Mouse (Mus musculus) intestine, embryonic 14.5 days (tissue): ENCODE measurements around the gene Isca1. TPM values are rescaled to one million over a fixed set of nuclear protein-coding genes. Genes with fewer than 3 reads are reported as not detected.
"Not testable (repeated sequence)": the region's sequence is repeated elsewhere in the genome, so short reads cannot be mapped to it uniquely, and the experiment has no call there.

Experiments
- ATAC-seq: fragments of 200-750 bp; cut with Nextera tagmentation; replicated peaks from 2 replicates; pipeline ENCODE4 v1.8.0; 2017; ENCODE audit warnings: low read depth, moderate number of reproducible peaks, moderate TSS enrichment, moderate library complexity; ENCODE audit not compliant: low FRiP score, low TSS enrichment
- DNase-seq: peaks from one replicate; pipeline ENCODE4 v3.0.0-alpha.2; 2018; ENCODE audit warnings: low spot score
- H3K27ac ChIP-seq: fragments of 300-500 bp; sonication (generic); 2 replicates; pipeline ENCODE4 v1.5.1; 2014; ENCODE audit warnings: low read depth, mild to moderate bottlenecking, control low read depth
- H3K27me3 ChIP-seq: fragments of 300-500 bp; sonication (generic); replicated peaks from 2 replicates; pipeline ENCODE4 v1.6.1; 2014; ENCODE audit warnings: low read length, control low read depth; ENCODE audit not compliant: control insufficient read depth, insufficient read depth
- H3K36me3 ChIP-seq: fragments of 300-500 bp; sonication (generic); 2 replicates; pipeline ENCODE4 v1.6.1; 2014; ENCODE audit warnings: low read length, control low read depth; ENCODE audit not compliant: control insufficient read depth, insufficient read depth
- H3K4me1 ChIP-seq: fragments of 300-500 bp; sonication (generic); replicated peaks from 2 replicates; pipeline ENCODE4 v1.6.1; 2014; ENCODE audit warnings: low read length, control low read depth, mixed read lengths; ENCODE audit not compliant: control insufficient read depth, insufficient read depth
- H3K4me2 ChIP-seq: fragments of 300-500 bp; sonication (generic); 2 replicates; pipeline ENCODE4 v1.6.1; 2014; ENCODE audit warnings: low read length
- H3K4me3 ChIP-seq: fragments of 300-500 bp; sonication (generic); 2 replicates; pipeline ENCODE4 v1.5.1; 2014; ENCODE audit warnings: low read depth, low read length, control low read depth, mixed read lengths
- H3K9ac ChIP-seq: fragments of 300-500 bp; sonication (generic); 2 replicates; pipeline ENCODE4 v1.6.1; 2014; ENCODE audit warnings: mild to moderate bottlenecking, low read length
- H3K9me3 ChIP-seq: fragments of 300-500 bp; sonication (generic); 2 replicates; pipeline ENCODE4 v1.6.1; 2016; ENCODE audit warnings: low read length, control low read depth; ENCODE audit not compliant: control insufficient read depth
- WGBS: fragments of 180-500 bp; shearing (Covaris S2); extraction: QIAGEN DNeasy Blood & Tissue Kit; methylation state at CpG from one replicate; pipeline ENCODE4 v1.1.7; 2014; 5-methylcytosine and 5-hydroxymethylcytosine counted together
- polyA plus RNA-seq: library from polyadenylated mRNA; unstranded; fragments of >200 nt; fragmentation: Nextera tagmentation; extraction: Ambion mirVana; gene quantifications from 2 replicates; pipeline ENCODE4 v1.2.1, GENCODE M21; 2014

Isca1 gene
- polyA plus RNA-seq, 1 experiment from 2014 or later: 111 TPM

DNA sequence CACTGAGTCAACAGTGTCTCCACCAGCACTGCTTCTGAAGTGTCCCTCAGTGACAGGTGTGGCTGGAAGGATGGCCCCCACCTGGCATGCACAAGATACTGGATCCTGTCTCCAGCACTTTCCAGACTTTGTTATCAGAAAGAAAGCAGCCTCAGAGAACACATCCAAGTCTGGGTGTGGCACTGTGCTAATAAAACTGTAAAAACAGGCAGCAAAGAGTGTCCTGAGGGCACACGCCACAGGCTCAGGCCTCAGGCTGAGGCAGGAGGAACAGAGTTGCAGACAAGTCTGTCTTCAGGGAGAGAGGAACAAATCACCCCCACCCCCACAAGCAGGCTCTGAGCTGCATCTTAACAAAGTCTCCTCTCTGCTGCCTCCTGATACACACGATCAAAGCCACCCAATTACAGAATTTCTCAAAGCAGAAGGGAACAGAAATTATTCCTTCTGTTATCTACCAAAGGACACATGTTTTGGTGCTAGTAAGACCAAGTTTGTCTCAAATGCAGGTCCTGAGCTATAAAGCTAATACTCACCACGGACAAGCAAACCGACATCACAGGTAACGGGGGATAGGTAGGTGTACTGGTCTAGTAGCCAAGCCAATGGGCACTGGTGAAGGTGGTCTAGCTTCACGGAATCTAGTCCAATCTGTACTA is 26.3 kb upstream of the Isca1 start:
- 88% methylated on average over 6 of the region's 6 CpGs for WGBS
- no peaks in the 10 kb centered on the region for H3K4me1 ChIP-seq
- no peak overlapping the region for H3K27ac ChIP-seq
- ATAC-seq (peak; percentile 72; the same call in 1 of the 2 replicates), DNase-seq (no peak)
- H3K9ac ChIP-seq: no peak overlapping the region
- no peaks in the 10 kb centered on the region for H3K27me3 ChIP-seq
- no peak overlapping the region for H3K4me3 ChIP-seq
- H3K9me3 ChIP-seq: no peaks in the 10 kb centered on the region
- peaks cover 98% of the 10 kb centered on the region for H3K36me3 ChIP-seq
- H3K4me2 ChIP-seq: no peak overlapping the region

DNA sequence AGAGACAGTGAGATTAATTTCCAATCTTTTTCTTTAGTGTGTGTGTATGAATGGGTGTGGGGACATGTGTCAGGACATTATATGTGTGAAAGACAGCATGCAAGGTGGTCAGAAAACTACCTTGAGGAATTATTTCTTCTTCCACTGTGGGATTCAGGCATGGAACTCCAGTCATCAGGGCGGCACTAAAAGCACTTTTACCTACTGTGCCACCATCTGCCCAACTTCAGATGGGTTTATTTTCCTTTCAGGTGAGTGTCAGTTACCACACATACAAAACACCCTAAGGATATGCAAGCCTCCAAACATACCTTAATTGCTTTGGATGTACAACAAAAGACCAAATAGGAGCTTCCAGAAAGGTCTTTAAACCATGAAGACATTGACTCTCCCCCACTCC is 25.2 kb upstream of the Isca1 start:
- Histone ChIP-seq H3K36me3 (peaks cover 98% of the 10 kb centered on the region), H3K9ac (no peak overlapping the region), H3K4me2 (no peak overlapping the region), H3K9me3 (no peaks in the 10 kb centered on the region), H3K4me1 (no peaks in the 10 kb centered on the region), H3K27ac (no peak overlapping the region), H3K4me3 (no peak overlapping the region), H3K27me3 (no peaks in the 10 kb centered on the region)
- DNase-seq (no peak), ATAC-seq (no peak)
- WGBS: 91% methylated on average over 1 of the region's 1 CpGs

DNA sequence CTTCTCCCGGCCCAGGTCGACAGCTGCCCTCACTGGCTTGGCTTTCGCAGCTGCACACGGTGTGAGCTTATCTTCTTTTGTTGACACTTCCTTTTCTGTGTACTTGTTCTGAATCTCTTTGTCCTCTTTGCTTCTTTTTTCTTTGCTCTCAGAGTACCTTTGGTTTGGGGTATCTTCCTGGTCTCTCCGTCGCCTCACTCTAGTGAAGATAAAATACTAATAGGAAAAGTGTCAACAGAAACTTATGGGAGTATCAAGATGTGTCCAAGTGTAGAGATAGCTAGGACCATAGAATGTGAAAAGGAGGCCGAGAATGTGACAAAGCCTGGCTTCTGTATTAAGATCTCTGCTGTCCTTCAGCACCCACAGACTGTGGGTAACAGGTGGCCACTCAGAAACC is 12.5 kb upstream of the Isca1 start, which contains the start of gene Gm49354:
TSS of gene Gm49354 (minus strand) at position 101 of the 400 bp plus-strand sequence.
- Histone ChIP-seq H3K27ac (no peak within 1 kb of the TSS), H3K4me1 (no peaks in the 10 kb centered on the region), H3K36me3 (peaks cover 96% of the 10 kb centered on the region), H3K27me3 (no peaks in the 10 kb centered on the region), H3K4me3 (no peak within 1 kb of the TSS), H3K4me2 (no peak within 1 kb of the TSS), H3K9me3 (no peaks in the 10 kb centered on the region), H3K9ac (no peak within 1 kb of the TSS)
- WGBS: 84% methylated on average over 7 of the region's 7 CpGs
- no peak for DNase-seq
- no peak for ATAC-seq

DNA sequence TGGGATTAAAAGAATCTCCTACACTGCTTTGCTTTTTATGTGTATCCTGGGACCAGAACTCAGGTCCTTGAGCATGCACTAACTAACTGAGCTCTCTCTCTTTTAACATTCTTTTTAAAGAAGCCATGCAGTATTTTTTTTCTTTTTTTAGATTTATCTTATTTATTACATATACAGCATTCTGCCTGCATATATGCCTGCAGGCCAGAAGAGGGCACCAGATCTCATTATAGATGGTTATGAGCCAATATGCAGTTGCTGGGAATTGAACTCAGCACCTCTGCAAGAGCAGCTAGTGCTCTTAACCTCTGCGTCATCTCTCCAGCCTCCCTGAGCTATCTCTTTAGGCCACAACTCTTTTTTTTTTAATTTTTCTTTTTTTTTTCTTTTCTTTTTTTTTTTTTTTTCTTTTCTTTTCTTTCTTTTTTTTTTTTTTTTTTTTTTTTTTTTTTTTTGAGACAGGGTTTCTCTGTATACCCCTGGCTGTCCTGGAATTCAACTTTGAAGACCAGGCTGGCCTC is 10.2 kb upstream of the Isca1 start:
- H3K9ac ChIP-seq, H3K4me2 ChIP-seq, ATAC-seq, H3K9me3 ChIP-seq, H3K27ac ChIP-seq, H3K27me3 ChIP-seq, H3K4me3 ChIP-seq, DNase-seq, H3K4me1 ChIP-seq: not testable (repeated sequence)
- peaks cover 96% of the 10 kb centered on the region for H3K36me3 ChIP-seq
- 96% methylated on average over 1 of the region's 1 CpGs for WGBS

DNA sequence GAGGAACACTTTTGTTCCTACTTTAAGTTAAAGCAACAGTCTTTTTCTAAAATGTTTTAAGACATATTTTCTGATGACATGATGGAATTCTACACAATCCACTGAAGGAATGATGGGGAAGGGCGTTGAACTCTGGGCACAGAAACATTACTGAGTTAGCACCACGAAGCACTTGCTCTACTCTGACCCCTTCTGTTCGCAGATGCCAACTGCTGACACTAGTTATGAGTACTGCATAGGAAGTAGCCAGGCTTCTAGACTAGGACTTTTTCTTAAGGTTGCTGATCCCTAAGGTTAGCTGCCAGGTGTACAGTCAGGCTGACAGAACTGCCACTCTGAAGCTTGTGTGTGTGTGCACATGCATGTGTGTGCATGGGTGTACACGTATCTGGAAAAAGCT is 9.6 kb upstream of the Isca1 start:
- Histone ChIP-seq H3K27me3 (no peaks in the 10 kb centered on the region), H3K4me1 (no peaks in the 10 kb centered on the region), H3K27ac (no peak overlapping the region), H3K9me3 (no peaks in the 10 kb centered on the region), H3K4me2 (no peak overlapping the region), H3K36me3 (peaks cover 92% of the 10 kb centered on the region), H3K9ac (no peak overlapping the region), H3K4me3 (no peak overlapping the region)
- DNase-seq (no peak), ATAC-seq (no peak)
- 80% methylated on average over 4 of the region's 4 CpGs for WGBS

DNA sequence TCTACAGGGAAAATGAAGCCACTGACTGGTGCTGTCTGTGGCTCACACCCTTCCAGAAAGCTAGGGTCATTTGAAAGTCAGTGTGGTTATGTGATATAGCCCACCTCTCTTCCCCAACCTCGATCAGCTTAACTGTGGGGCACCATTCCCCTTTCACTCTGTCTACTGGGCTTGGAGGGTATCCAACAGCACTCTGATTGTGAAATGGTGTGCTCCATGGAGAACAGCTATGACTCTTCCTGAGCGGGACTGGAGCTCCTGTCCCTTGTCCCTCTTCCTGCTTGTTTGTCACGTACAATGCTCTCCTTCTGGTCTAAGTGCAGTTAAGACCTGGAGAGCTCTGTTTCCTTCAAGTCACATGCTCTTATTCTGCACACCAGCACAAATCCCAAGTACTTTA is 5.6 kb upstream of the Isca1 start:
- ATAC-seq: no peak
- Histone ChIP-seq H3K4me1 (peaks cover 12% of the 10 kb centered on the region; the same call in 1 of the 2 replicates), H3K9ac (no peak overlapping the region), H3K9me3 (no peaks in the 10 kb centered on the region), H3K27me3 (no peaks in the 10 kb centered on the region), H3K4me2 (no peak overlapping the region), H3K36me3 (peaks cover 73% of the 10 kb centered on the region), H3K4me3 (no peak overlapping the region), H3K27ac (no peak overlapping the region)
- DNase-seq: no peak
- WGBS: 88% methylated on average over 3 of the region's 3 CpGs

DNA sequence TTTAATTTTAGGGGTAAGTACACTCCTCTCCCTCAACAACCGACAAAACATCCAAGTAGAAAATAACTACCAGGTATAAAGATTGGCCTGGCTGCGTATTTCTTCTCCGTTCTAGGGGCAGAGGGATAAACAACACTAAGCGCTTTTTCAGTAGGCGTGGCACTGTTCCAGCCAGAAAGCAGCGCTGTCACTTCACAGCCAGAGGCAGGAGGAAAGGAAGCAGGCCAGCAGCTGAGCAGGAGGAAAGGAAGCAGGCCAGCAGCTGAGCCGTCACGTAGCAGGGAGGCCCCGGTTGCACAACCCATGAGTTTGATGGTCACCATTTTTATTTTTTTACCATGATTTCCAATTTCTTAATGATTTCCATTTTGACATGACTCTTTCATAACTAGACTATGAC is 1.6 kb upstream of the Isca1 start:
- Histone ChIP-seq H3K9me3 (no peaks in the 10 kb centered on the region), H3K4me3 (no peak overlapping the region), H3K27me3 (no peaks in the 10 kb centered on the region), H3K4me2 (peak overlapping the region; percentile 55), H3K4me1 (peaks cover 36% of the 10 kb centered on the region), H3K27ac (peak overlapping the region; percentile 92), H3K36me3 (peaks cover 42% of the 10 kb centered on the region), H3K9ac (no peak overlapping the region)
- WGBS: 33% methylated on average over 9 of the region's 9 CpGs
- ATAC-seq: no peak
- DNase-seq: peak; percentile 71

DNA sequence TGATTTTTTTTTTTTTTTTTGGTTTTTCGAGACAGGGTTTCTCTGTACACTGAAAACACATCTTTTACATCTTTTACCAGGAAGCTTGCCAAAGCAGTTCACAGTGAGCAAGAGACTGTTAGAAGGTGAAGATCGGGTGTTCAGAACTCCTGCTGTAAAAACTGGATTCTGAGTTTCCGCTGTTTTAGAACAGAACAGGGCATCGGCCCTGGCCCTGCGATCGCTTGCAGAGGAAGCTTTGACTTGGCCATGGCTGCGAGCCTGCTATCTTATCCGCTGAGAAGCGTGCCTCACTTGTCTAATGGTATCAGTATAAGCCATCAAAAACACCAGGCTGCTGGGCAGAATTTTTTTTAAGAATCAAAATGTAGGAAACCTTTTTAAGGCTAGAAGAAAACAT is 1.2 kb upstream of the Isca1 start:
- H3K4me1 ChIP-seq: peaks cover 40% of the 10 kb centered on the region
- no peak overlapping the region for H3K9ac ChIP-seq
- no peaks in the 10 kb centered on the region for H3K27me3 ChIP-seq
- DNase-seq (peak; percentile 56), ATAC-seq (no peak)
- WGBS: 62% methylated on average over 9 of the region's 9 CpGs
- H3K9me3 ChIP-seq: no peaks in the 10 kb centered on the region
- H3K36me3 ChIP-seq: peaks cover 38% of the 10 kb centered on the region
- peak overlapping the region; percentile 84 for H3K4me3 ChIP-seq
- H3K4me2 ChIP-seq: peak overlapping the region; percentile 55
- H3K27ac ChIP-seq: peak overlapping the region; percentile 92

DNA sequence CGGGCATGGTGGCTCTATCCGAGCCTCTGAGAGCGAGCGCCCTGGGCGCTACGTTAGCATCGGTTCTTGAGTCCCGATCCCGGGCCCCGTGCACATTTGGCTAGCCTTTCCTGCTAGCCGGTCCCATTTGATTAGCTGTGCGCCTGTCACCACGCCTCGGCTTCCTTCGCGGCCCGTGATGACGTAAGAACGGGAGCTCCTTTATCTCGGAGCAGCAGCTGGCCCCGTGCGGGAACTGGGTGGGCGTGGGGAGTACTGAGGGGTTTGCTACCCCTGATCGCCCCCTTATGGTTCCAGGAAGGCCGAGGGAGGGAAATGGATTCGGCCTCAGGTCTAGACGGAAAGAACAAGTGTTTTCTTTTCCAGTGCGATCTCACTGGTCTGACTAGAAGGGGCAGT is 553 bp upstream of the Isca1 start:
- Histone ChIP-seq H3K9me3 (no peaks in the 10 kb centered on the region), H3K36me3 (peaks cover 31% of the 10 kb centered on the region), H3K27ac (peak overlapping the region; percentile 92), H3K4me1 (peaks cover 42% of the 10 kb centered on the region), H3K4me3 (peak overlapping the region; percentile 84), H3K27me3 (no peaks in the 10 kb centered on the region), H3K9ac (peak overlapping the region; percentile 81), H3K4me2 (peak overlapping the region; percentile 55)
- ATAC-seq (peak; percentile 86), DNase-seq (peak; percentile 89)
- under 1% methylated on average over 28 of the region's 28 CpGs for WGBS
